Mouse (Mus musculus) ovary, adult 18-20 months (tissue): ENCODE measurements at regions not wholly inside any gene's neighbourhood (a gene's known extent, or its start where the extent isn't known, plus 50 kb on each side); places are given as distances from the start of the nearest gene placed in this dataset.

Experiments used
- DNase-seq: peaks from one replicate; pipeline ENCODE4 v3.0.0; 2022; ENCODE audit warnings: low spot score, mixed read lengths

DNA sequence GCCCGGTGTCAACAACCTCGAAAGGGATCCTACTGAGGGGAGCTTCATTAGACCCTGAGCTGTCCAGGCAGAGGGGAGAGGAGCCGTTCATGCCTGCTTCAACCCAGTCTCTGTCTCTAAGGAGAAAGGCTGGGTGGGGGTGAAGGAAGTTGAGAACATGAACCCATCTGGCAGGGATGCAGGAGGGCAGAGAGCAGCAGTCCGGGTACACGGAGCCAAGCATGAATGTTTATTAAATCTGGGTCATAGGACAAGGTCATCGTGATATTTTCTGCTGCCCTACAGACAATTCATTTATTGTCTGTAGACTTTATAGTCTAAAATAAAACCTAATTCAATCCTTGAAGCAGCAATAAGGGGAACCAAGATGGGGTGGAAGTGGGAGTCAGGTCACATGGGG lies 105.2 kb upstream of the Tle3 start:
- no peak for DNase-seq

DNA sequence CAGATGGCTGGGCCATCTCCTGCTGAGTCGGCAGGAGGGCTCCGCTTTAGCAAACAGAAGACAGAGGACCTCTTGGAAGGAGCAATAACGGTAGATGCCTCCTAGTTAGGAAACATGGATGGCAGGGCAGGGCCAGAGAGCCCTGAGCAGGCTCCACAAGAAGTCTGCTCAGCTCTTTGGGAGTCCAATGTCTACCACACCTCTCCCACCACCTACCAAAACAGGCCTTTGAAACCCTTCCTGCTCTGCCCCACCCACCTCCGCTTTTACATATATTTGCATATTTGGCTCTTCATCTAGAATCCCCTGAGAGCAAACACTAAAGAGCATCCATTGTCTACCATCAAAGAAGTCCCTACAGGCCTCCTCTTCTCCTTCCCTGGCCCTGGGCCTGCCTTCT lies 104.6 kb upstream of the Tle3 start:
- no peak for DNase-seq

DNA sequence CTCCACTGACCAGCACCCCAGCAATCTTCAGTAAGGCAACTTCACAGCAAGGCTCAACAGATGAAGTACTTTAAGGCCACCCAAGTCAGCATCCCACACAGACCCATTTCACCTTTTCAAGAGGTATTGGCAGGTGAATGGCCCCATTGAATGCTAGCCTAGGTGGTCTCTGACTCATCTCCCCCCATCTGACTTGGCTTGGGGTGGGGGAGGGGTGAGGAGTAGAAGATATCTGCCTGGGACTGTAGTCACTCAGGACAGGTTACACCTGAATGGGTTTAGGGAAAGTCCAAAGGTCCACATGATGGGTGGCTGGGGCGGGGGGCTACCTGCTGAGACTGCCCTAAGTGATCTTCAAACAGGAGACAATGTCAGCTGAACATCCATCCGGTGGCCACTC lies 104.0 kb upstream of the Tle3 start:
- DNase-seq: no peak

DNA sequence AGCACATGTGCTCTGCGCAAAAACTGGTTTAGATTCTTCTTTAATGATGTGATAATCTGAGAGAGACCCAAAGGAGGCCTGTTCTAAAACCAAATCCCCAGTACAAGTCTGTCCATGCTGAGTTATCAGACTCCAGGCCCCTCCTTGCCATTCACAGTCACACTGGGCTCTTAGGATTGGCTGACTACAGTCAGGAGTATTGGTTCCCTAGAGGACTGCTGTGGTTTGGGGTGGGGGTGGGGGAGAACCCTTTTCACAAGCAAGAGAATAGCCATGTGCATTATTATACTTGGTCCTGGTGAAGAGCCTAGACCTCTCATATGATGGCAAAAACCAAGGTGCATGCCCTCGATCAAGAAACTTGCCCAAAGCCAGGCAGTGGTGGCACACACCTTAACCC lies 103.5 kb upstream of the Tle3 start:
- no peak for DNase-seq

DNA sequence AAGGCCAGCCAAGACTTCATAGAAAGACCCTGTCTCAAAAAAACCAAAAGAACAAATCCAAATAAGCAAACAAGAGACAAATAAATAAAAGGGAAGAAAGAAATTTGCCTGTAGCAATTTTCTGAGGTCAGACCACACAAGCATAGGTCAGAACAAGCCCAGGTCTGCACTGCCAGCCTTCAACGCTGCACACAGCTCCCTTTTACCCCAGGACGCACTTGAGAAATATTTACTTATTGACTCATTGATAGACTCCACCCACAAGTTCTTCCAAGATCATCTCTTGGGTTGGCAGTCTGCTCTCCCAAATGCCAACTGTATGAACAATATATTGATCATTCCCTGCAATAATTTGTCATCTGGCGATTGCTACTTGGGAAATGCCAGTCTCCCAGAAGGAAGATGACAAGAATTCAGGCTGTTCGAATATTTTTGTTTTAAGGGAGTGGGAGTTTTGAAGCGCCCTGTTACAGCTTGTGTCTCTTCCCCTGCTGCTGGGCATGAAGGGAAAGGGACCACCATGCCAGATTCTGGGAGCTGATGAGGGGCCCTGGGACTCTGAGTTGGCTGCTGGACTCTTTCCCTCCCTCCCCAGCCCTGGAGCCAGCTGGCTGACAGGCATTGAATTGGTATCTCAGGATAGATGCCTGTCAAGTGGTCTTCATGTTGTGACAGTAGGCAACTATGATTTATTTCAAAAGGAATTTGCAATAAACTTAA lies 102.9 kb upstream of the Tle3 start:
- DNase-seq: no peak

- no peak for DNase-seq
These were observed 100.9 kb upstream of the Tle3 start for GRCm38 (mm10) chr9:61271243-61271642.

GRCm38 (mm10) chr9:61271769-61272352 lies 100.3 kb upstream of the Tle3 start:
- DNase-seq: no peak

GRCm38 (mm10) chr9:61274020-61274419 lies 98.1 kb upstream of the Tle3 start:
- DNase-seq: no peak

- DNase-seq: no peak
These were observed 94.6 kb upstream of the Tle3 start for GRCm38 (mm10) chr9:61277369-61278215.

GRCm38 (mm10) chr9:61278216-61278758 lies 93.9 kb upstream of the Tle3 start:
- no peak for DNase-seq

- DNase-seq: no peak
These were observed 93.1 kb upstream of the Tle3 start for GRCm38 (mm10) chr9:61279044-61279543.

DNA sequence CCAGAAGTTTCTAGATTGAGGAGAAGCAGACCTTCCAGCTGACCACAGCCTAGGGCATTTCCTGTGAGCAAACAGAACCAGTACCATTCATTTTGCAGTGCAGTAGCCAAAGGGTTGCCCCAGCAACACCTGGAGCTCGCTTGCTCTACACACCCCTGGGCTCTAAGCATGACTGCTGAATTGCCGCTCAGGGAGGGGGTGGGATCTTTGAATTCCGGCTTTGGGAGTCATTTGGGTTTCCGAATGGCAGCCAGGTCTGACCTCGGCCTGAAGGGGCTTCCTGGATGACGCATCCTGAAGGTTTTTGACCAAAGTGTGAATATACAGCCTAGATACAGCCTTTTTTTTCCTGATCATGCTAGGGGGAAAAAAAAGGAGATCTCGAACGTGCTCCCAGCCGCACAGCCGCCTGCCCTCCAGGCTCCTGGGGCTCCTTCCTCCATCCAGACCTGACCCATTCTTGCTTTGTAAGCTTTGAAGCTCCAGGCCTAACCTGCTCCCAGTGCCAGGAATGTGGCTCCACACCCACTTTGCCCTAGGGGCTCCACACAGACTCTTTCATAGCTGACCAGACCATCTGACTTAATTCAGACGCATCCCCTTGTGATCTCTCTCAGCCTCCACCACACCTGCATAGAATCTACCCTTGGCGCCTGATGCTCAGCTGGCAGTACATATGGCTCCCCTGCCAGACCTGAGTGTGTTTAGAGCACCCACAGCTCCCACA lies 91.1 kb upstream of the Tle3 start:
- no peak for DNase-seq

DNA sequence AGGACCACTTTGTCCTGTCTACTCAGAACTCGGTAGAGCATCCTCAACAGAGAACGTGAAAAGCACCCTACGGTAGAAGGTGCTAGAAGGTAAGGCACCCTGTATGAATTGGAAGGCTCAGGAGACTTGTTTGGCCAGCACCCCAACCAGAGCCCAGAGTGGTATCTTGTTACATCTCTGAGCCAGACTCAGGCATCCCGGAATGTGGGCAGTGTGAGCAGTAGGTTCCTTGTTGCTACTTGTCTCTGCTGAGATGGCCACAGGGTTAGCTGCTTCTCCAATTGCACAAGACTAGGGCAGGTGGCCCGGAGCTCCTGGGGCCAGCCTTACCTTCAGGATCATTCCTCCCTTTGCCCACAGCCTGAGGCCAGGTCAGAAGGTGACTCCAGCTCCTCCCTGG lies 88.9 kb upstream of the Tle3 start:
- DNase-seq: no peak

DNA sequence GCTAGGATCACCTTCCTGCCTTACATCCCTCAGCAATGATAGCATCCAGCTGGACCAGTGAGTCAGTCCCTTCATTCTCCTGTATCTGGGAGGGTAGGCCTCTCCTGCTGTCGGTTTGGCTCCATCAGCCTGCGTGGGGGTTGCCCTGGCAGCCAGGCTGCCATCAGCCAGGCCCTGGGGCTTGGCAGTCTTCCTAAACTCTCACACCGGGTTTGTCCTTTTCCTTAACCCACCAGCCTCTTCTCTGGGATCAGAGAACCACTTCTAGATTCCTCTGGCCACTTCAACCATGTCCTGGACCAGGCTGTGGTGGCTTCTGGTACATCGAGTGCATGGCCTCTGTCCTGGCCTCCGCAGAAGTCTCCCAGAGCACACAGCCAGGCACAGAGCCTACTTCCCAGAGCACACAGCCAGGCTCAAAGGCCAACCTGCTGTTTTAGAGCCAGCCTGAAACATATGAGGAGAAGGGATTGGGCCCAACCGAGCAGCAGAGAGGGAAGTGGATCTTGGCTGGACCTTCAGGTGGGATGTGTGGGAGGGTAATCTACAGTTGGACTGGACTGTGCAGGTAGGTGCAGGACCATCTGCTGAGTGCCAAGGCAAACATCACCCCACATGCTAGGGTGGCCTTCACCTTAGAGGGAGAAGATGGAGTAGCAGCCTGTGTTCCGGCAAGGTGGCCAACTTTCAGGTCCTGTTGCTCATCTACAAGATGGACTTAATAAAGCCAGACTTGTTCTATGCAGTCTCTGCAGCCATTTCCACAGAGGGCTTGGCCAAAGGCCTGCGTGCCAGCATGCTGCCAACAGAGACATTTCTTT lies 87.8 kb upstream of the Tle3 start:
- DNase-seq: peak; percentile 45

GRCm38 (mm10) chr9:61286561-61286960 lies 85.6 kb upstream of the Tle3 start:
- DNase-seq: no peak

GRCm38 (mm10) chr9:61289117-61289516 lies 83.0 kb upstream of the Tle3 start:
- DNase-seq: no peak

DNA sequence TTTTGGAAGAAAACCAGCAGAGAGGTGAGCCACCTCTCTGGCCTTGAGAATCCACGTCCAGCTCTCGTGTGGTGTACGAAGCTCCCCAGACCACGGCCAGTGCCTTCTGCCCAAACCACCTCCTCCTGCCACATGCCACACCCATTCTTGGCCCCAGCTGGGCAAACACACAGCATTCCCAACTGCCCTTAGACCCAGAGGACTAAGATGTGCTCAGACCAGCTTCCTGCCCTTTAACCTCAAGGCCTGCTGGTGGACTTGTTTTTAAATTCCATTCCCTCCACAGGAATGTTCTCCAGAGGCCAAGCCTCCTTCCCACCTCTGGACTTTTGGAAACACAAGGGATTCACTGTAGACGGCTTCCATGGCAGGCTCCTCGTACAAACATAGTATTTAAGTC lies 82.5 kb upstream of the Tle3 start:
- DNase-seq: peak; percentile 51

- DNase-seq: no peak
These were observed 80.5 kb upstream of the Tle3 start for GRCm38 (mm10) chr9:61291646-61292045.

- no peak for DNase-seq
These were observed 79.7 kb upstream of the Tle3 start for GRCm38 (mm10) chr9:61292501-61292900.

GRCm38 (mm10) chr9:61293223-61293985 lies 78.8 kb upstream of the Tle3 start:
- no peak for DNase-seq
